Comparison of ENCODE assay signal across 20 mouse cellular contexts in genomic region chr2:131316167-131316566, GRCm38 (mm10). TPM values are rescaled to one million over a fixed set of nuclear protein-coding genes. Genes with fewer than 3 reads are reported as not detected.
DNase-seq lines count a peak whose midpoint lies in the region; ATAC-seq and TF ChIP-seq lines count a peak whose summit lies in the region.
"Had no signal": no experiment of that assay in that cellular context is flagged by ENCODE, and none has a peak within 500 bp of the region (broad histone marks: within the 10 kb centered on the region; RNA-seq: fewer than 3 reads in every experiment).

No protein-coding gene starts in this region.

- H3K27ac ChIP-seq in kidney, embryonic 16.5 days (ENCODE audit: low read length): no peak overlapping the region
- H3K27ac ChIP-seq in kidney, embryonic 14.5 days (ENCODE audit: low read depth, low read length): no peak overlapping the region
- H3K27ac ChIP-seq in midbrain, embryonic 15.5 days: no peak overlapping the region
- no peak overlapping the region for H3K27ac ChIP-seq in midbrain, postnatal 0 days (ENCODE audit: low read depth, low read length)
- no peak overlapping the region for H3K27ac ChIP-seq in neural tube, embryonic 15.5 days (replicated peaks)
- H3K27ac ChIP-seq: embryonic facial prominence, embryonic 13.5 days; forebrain, embryonic 12.5 days; heart, adult 2 months; heart, embryonic 15.5 days; hindbrain, embryonic 12.5 days had no signal

- no peaks in the 10 kb centered on the region for H3K27me3 ChIP-seq in kidney, embryonic 16.5 days (ENCODE audit: insufficient read depth, low read length)
- no peaks in the 10 kb centered on the region for H3K27me3 ChIP-seq in kidney, embryonic 14.5 days (ENCODE audit: control insufficient read depth, insufficient read depth, low read length)
- no peaks in the 10 kb centered on the region for H3K27me3 ChIP-seq in midbrain, embryonic 15.5 days (replicated peaks)
- no peaks in the 10 kb centered on the region for H3K27me3 ChIP-seq in midbrain, postnatal 0 days (ENCODE audit: insufficient read depth, low read length)
- H3K27me3 ChIP-seq in neural tube, embryonic 15.5 days (replicated peaks): no peaks in the 10 kb centered on the region
- H3K27me3 ChIP-seq: embryonic facial prominence, embryonic 13.5 days; forebrain, embryonic 12.5 days; heart, embryonic 15.5 days; hindbrain, embryonic 12.5 days had no signal

- no peaks in the 10 kb centered on the region for H3K36me3 ChIP-seq in kidney, embryonic 16.5 days (ENCODE audit: insufficient read depth, low read length)
- H3K36me3 ChIP-seq in kidney, embryonic 14.5 days (ENCODE audit: control insufficient read depth, insufficient read depth, low read length): no peaks in the 10 kb centered on the region
- 0 out of 2 replicates have a peak, but pooled peaks cover 4% of the 10 kb centered on the region for H3K36me3 ChIP-seq in midbrain, embryonic 15.5 days (replicated peaks)
- H3K36me3 ChIP-seq in midbrain, postnatal 0 days (ENCODE audit: insufficient read depth, low read length): 0 out of 2 replicates have a peak, but pooled peaks cover under 1% of the 10 kb centered on the region
- H3K36me3 ChIP-seq in neural tube, embryonic 15.5 days: peaks cover 15% of the 10 kb centered on the region; the same call in 1 of the 2 replicates
- H3K36me3 ChIP-seq: heart, embryonic 15.5 days had no signal

- 84% methylated on average over 2 of the region's 2 CpGs for WGBS in kidney, embryonic 16.5 days
- 92% methylated on average over 2 of the region's 2 CpGs for WGBS in kidney, embryonic 14.5 days
- 90% methylated on average over 2 of the region's 2 CpGs for WGBS in midbrain, embryonic 15.5 days
- WGBS in midbrain, postnatal 0 days: 76% methylated on average over 2 of the region's 2 CpGs
- 91% methylated on average over 2 of the region's 2 CpGs for WGBS in neural tube, embryonic 15.5 days

- DNase-seq in heart, adult 11 months: peak; percentile 84
- DNase-seq in heart, postnatal 14 days: no peak
- no peak for DNase-seq in midbrain, postnatal 0 days (ENCODE audit: low spot score)
- DNase-seq: adrenal gland, postnatal 10 days; cerebellum, adult 11 months; cerebellum, adult 8-10 months; cerebellum, postnatal 14 days; embryo, embryonic 11 days; gastrocnemius, postnatal 10 days; heart, adult 2 months had no signal

- no peak overlapping the region for H3K4me3 ChIP-seq in kidney, embryonic 16.5 days (ENCODE audit: low read length)
- H3K4me3 ChIP-seq in kidney, embryonic 14.5 days (ENCODE audit: low read length): no peak overlapping the region
- no peak overlapping the region for H3K4me3 ChIP-seq in midbrain, embryonic 15.5 days
- H3K4me3 ChIP-seq in midbrain, postnatal 0 days (ENCODE audit: low read depth, low read length): no peak overlapping the region
- no peak overlapping the region for H3K4me3 ChIP-seq in neural tube, embryonic 15.5 days (replicated peaks)
- H3K4me3 ChIP-seq: embryonic facial prominence, embryonic 13.5 days; forebrain, embryonic 12.5 days; heart, adult 2 months; heart, embryonic 15.5 days; hindbrain, embryonic 12.5 days had no signal

- 0 out of 2 replicates have a peak, but pooled peaks have one; percentile 6 for ATAC-seq in kidney, embryonic 16.5 days (ENCODE audit: low FRiP score, low TSS enrichment)
- no peak for ATAC-seq in kidney, embryonic 14.5 days (ENCODE audit: low FRiP score, low TSS enrichment)
- ATAC-seq in midbrain, embryonic 15.5 days (replicated peaks): peak; percentile 60; the same call in 1 of the 2 replicates
- no peak for ATAC-seq in midbrain, postnatal 0 days (ENCODE audit: low FRiP score)
- ATAC-seq in neural tube, embryonic 15.5 days (ENCODE audit: low FRiP score): peak; percentile 50; the same call in 1 of the 2 replicates
- ATAC-seq: forebrain, embryonic 16.5 days had no signal

- H3K4me2 ChIP-seq in kidney, embryonic 16.5 days (replicated peaks; ENCODE audit: low read depth, low read length): no peak overlapping the region
- H3K4me2 ChIP-seq in kidney, embryonic 14.5 days (replicated peaks; ENCODE audit: low read depth, low read length): no peak overlapping the region
- no peak overlapping the region for H3K4me2 ChIP-seq in midbrain, embryonic 15.5 days
- H3K4me2 ChIP-seq in midbrain, postnatal 0 days (ENCODE audit: low read depth, low read length, poor library complexity, severe bottlenecking): no peak overlapping the region
- H3K4me2 ChIP-seq in neural tube, embryonic 15.5 days: no peak overlapping the region
- H3K4me2 ChIP-seq: embryonic facial prominence, embryonic 13.5 days; forebrain, embryonic 12.5 days; heart, embryonic 11.5 days; heart, embryonic 15.5 days; hindbrain, embryonic 12.5 days had no signal

- H3K9me3 ChIP-seq in kidney, embryonic 16.5 days (ENCODE audit: low read length): peaks cover 3% of the 10 kb centered on the region; the same call in 1 of the 2 replicates
- no peaks in the 10 kb centered on the region for H3K9me3 ChIP-seq in kidney, embryonic 14.5 days (ENCODE audit: control insufficient read depth, low read length)
- peaks cover 5% of the 10 kb centered on the region; the same call in 1 of the 2 replicates for H3K9me3 ChIP-seq in midbrain, embryonic 15.5 days
- no peaks in the 10 kb centered on the region for H3K9me3 ChIP-seq in midbrain, postnatal 0 days (ENCODE audit: low read length)
- 0 out of 2 replicates have a peak, but pooled peaks cover 6% of the 10 kb centered on the region for H3K9me3 ChIP-seq in neural tube, embryonic 15.5 days (replicated peaks)
- H3K9me3 ChIP-seq: heart, embryonic 15.5 days had no signal

- no peak overlapping the region for H3K9ac ChIP-seq in kidney, embryonic 16.5 days (replicated peaks; ENCODE audit: low read length)
- H3K9ac ChIP-seq in kidney, embryonic 14.5 days (ENCODE audit: low read depth, low read length): no peak overlapping the region
- H3K9ac ChIP-seq in midbrain, embryonic 15.5 days: no peak overlapping the region
- no peak overlapping the region for H3K9ac ChIP-seq in midbrain, postnatal 0 days (replicated peaks; ENCODE audit: low read length, poor library complexity, severe bottlenecking)
- H3K9ac ChIP-seq in neural tube, embryonic 15.5 days (replicated peaks): no peak overlapping the region
- H3K9ac ChIP-seq: embryonic facial prominence, embryonic 13.5 days; forebrain, embryonic 12.5 days; heart, embryonic 15.5 days; hindbrain, embryonic 12.5 days had no signal

- 0 out of 2 replicates have a peak, but pooled peaks cover under 1% of the 10 kb centered on the region for H3K4me1 ChIP-seq in kidney, embryonic 16.5 days (ENCODE audit: insufficient read depth, low read length)
- H3K4me1 ChIP-seq in kidney, embryonic 14.5 days (ENCODE audit: control insufficient read depth, insufficient read depth, low read length): no peaks in the 10 kb centered on the region
- no peaks in the 10 kb centered on the region for H3K4me1 ChIP-seq in midbrain, embryonic 15.5 days
- H3K4me1 ChIP-seq in midbrain, postnatal 0 days (ENCODE audit: insufficient read depth, low read length): no peaks in the 10 kb centered on the region
- H3K4me1 ChIP-seq in neural tube, embryonic 15.5 days: peaks cover 1% of the 10 kb centered on the region; the same call in 1 of the 2 replicates
- H3K4me1 ChIP-seq: forebrain, embryonic 12.5 days; hindbrain, embryonic 12.5 days had no signal

- intact Hi-C loops in heart, postnatal 14 days (cut with DNase I): no loop called here

- no peak for TF ChIP-seq CTCF in midbrain, postnatal 0 days (IDR thresholded peaks at IDR 0.05)

RNA-seq across cellular contexts. Expression of gene Rnf24, which starts 36.5 kb away (rescaled TPM):
- total RNA-seq in heart, postnatal 14 days (2021): 1 to 10 TPM; 3.4 to 3.9 TPM
- polyA plus RNA-seq in kidney, embryonic 16.5 days (2015; fragmentation: Nextera tagmentation; extraction: Ambion mirVana): 3.6 and 4.2 TPM in 2 replicates
- polyA plus RNA-seq in kidney, embryonic 14.5 days (2014; fragmentation: Nextera tagmentation; extraction: Ambion mirVana): 3.9 and 4.8 TPM in 2 replicates
- 20.2 and 22.3 TPM in 2 replicates for polyA plus RNA-seq in midbrain, embryonic 15.5 days (2015; fragmentation: Nextera tagmentation; extraction: Ambion mirVana)
- total RNA-seq in midbrain, postnatal 0 days (2014; rRNA removed): 26.3 and 29.4 TPM in 2 replicates
- polyA plus RNA-seq in midbrain, postnatal 0 days (2015; fragmentation: Nextera tagmentation; extraction: Ambion mirVana): 10.6 and 11.1 TPM in 2 replicates
- 13.2 and 14.9 TPM in 2 replicates for polyA plus RNA-seq in neural tube, embryonic 15.5 days (2015; fragmentation: Nextera tagmentation; extraction: Ambion mirVana)

RNA-seq across cellular contexts. Expression of gene Pank2, which starts 53.9 kb away (rescaled TPM):
- total RNA-seq in heart, postnatal 14 days (2021): 10 to 100 TPM; 27.2 to 28.2 TPM
- 27.2 and 30.8 TPM in 2 replicates for polyA plus RNA-seq in kidney, embryonic 16.5 days (2015; fragmentation: Nextera tagmentation; extraction: Ambion mirVana)
- polyA plus RNA-seq in kidney, embryonic 14.5 days (2014; fragmentation: Nextera tagmentation; extraction: Ambion mirVana): 45.4 and 49.3 TPM in 2 replicates
- 24.6 and 24.7 TPM in 2 replicates for polyA plus RNA-seq in midbrain, embryonic 15.5 days (2015; fragmentation: Nextera tagmentation; extraction: Ambion mirVana)
- total RNA-seq in midbrain, postnatal 0 days (2014; rRNA removed): 36.7 and 41.8 TPM in 2 replicates
- 24.0 and 30.8 TPM in 2 replicates for polyA plus RNA-seq in midbrain, postnatal 0 days (2015; fragmentation: Nextera tagmentation; extraction: Ambion mirVana)
- 22.8 and 23.6 TPM in 2 replicates for polyA plus RNA-seq in neural tube, embryonic 15.5 days (2015; fragmentation: Nextera tagmentation; extraction: Ambion mirVana)

Comparison
In these comparisons a context has a peak if more than half of its experiments do, and no peak if none do; other contexts are left out.
1. ATAC-seq: peak in kidney, embryonic 16.5 days (single experiment), midbrain, embryonic 15.5 days (single experiment) and neural tube, embryonic 15.5 days (single experiment); none in kidney, embryonic 14.5 days (single experiment) and midbrain, postnatal 0 days (single experiment).